Mouse (Mus musculus) c-Kit-positive CD71-negative TER-119-negative erythroid progenitor cells, embryonic 14.5 days (primary cell): Measurements from ENCODE around the gene Slc38a4.

ENCODE experiments used
- DNase-seq: peaks from one replicate; pipeline ENCODE4 v3.0.0-alpha.2; 2013; ENCODE audit warnings: low read depth

Gene Slc38a4

DNA sequence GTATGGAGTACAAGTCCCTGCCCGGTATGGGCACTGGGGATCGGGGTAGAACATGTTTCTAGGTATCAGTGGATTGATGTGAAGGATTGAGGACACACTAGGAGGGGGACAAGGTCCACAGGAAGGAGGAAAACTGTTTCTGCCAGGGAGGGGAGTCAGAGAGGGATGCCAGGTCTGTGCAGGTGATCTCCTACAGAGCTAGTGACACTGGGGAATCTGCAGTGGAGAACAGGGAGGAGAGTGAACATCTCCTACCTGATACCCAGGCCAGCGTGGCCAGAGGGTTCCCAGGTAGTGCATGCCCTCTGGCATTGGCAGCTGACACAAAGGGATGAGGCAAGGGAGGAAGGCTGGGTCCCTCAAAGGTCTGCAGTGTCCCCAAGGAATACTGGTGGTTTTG lies 89.4 kb downstream of the Slc38a4 start:
- DNase-seq, result no peak

DNA sequence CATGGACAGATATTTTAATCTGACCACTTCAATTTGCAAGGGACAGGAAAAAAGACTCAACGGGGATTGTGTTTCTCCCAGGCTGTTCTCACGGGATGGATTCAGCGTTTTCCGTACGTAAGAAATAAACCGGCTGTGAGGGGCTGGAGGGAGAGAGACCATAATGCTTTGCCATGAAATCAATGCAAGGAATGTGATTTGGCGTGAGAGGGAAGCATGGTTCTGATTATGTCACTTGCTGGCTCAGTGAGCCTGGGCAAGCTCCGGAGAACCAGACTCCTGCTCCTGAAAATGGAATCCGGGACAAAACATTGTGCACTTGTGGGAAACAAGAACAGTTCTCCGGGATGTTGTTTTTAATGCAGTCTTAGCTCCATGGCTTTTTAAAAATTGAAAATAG lies 92.0 kb downstream of the Slc38a4 start:
- DNase-seq, result no peak

DNA sequence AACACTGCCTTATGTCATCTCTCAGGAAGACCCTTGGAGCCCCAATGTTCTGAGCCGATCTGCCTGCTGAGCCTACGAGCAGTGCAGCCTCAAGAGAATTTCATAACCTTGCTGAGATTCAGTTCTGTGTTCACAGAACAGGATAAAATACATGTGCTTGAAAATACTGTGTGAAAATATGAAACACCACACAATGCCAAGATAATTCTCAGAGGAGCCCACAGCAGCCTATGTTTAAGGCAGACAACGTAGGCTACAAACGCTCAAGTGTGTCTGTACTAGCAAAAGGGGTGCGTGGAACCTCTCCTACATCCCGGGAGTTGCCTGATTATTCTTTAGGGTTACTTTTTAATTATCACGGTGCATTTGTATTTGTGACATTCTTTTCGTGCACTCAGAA lies 92.4 kb downstream of the Slc38a4 start:
- no peak for DNase-seq

- DNase-seq, result no peak
Measured at GRCm38 (mm10) chr15:96960343-96960742, 95.4 kb downstream of the Slc38a4 start.

DNA sequence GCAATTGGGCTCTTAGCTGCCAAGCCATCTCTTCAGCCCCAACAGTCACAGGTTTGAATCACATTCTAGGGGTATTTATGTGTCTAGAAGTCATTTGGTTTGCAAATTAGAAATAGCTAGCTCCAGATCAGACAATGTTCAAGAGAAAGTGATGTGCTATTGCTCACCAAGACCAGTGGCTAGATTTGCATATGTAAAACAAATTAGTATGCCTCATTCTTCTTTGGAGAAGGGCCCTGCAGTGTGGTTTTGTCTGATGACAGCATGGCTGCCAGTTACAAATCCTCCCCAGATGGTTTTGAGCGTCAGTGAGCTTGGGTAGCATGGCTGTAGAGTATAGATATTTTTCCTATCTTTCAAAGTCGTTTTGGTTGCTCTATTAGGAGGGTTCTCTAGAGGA lies 96.5 kb downstream of the Slc38a4 start:
- DNase-seq, result no peak

DNA sequence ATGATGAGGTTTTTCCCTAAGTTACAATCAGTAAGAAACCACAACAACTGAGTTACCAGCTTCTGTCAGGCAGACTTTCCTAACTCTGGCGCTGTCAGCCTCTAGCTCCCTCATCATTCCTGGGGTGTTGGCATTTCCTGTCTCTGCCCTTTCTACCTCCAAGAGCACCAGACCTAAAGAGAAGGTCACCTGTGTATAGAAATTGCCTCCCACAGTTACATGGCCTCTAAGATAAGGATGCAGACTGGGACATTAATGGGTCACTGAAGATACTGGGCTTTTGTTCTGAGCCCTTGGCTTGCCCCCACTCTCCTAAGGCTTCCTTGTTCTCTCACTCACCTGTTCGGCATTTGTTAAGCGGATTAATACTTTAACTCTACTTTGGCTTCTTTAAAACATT lies 99.1 kb downstream of the Slc38a4 start:
- no peak for DNase-seq

DNA sequence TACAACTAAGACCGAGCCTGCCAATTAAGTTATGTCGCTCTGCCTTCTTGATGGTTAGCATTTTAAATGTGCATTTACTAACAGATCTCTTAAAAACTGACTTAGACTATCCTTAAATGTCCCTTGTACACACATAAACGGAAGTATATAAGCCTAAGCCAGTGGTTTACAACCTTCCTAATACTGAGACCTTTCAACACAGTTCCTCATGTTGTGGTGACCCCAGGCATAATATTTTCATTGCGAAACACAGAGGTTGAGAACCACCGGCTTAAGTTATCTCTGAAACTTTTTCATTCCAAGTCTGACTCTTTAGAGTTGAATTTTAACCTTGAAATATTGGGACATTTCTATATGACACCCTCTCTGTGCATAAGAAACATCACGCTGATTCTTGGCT lies 101.4 kb downstream of the Slc38a4 start:
- no peak for DNase-seq

GRCm38 (mm10) chr15:96953938-96954238 lies 101.9 kb downstream of the Slc38a4 start:
- DNase-seq, result no peak

DNA sequence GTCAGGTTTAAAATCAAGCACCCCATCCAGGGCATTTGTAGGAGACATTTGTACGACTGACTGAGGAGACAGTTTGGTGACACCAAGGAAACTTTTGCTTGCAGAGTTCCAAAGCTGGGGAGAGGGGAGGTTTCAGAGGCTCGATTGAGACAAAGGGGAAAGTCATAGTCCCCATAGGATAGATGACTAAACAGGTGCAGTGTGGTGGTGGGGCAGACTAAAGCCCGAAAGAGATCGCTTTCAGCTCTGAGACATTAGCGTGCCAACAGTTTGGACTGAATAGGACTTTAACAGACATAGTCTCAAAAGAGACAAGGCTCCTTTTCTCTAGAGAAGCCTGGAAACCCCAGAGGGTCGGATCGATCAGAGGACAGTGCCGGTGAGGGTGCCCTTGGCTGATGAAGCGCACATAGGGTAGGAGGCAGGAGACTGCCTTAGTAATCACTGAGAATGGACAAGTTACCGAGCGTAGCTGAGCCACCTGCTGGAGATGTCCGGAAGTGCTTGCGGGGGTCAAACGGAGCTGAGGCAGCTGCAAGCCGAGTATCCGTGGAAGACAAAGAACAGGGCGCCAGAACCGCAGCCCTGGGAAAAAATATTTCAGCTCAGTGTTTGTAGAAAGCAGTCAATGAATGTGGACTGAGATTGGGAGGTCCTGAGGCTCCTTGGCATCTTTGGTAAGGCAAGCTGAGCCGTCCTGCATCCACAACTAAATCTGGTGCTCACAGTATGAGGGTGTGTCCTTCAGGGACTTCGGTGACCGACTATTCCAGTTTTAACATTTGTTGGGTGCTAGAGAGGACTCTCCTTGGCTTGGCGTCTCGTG lies 102.4 kb downstream of the Slc38a4 start:
- DNase-seq, result peak; percentile 37

DNA sequence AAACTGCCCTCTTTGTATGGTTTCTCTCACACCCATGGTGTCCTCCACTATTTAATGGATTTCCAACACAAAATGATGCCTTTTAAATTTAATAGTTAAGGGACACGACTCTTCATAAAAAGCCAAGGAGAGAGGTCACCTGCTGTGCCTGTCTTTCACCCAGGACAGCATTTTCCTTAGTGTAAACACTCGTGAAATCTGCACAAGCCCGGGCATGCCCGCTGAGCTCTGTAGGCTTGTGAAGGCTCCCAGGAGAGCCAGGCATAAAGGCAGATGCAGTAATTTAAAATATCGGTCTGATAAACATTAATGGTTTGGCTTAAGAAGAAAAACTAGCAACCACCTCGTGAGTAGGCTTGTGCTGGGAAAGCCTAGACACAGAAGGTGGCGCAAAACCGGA lies 103.3 kb downstream of the Slc38a4 start:
- no peak for DNase-seq

DNA sequence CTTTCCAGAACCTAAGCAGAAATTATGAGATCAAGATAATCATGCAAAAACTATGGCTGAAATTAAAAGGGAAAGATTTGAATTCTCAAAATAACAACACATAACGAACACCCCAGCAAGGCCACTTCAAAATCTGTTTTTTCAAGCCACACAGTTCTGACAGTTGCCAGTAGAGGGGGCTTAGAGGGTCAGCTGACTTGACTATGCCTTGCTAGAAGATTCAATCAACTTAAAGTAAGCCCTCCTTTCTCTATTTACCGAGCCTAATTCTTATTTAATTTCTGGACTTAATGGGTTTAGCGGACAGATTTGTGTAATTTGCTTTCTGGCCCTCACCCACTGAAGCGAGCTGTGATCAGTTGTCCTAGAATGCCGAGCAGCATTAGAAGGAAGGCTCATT lies 104.0 kb downstream of the Slc38a4 start:
- DNase-seq, result no peak

DNA sequence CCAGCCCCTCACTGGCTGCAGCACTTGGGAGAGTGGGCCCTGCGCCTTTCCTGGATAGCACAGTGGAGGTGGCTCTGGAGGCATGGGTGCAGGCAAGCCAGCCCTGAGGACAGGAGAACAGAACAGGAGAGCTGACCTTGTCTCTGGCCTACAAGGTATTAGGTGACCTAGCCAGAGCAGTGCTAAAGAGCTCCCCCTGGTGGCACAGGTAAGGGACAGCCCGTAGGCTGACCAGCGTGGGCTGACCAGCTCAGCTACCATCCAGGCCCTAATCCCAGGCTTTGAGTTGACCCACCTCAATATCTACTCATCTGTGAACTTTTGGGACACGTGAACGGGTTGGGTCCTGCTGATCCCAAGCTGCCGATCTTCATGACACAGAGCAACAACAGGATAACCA lies 107.3 kb downstream of the Slc38a4 start:
- DNase-seq, result no peak
